Mouse (Mus musculus): Measurements from ENCODE around the gene Mvp. TPM values are rescaled to one million over a fixed set of nuclear protein-coding genes. Genes with fewer than 3 reads are reported as not detected.

Gene Mvp
- polyA plus RNA-seq, 1 experiment, result 15.1 TPM

- peaks cover 6% of the 10 kb centered on the region for H3K4me1 ChIP-seq (ENCODE audit: control insufficient read depth, insufficient read depth, low read length)
- peak overlapping the region; percentile 93 for H3K27ac ChIP-seq (ENCODE audit: control insufficient read depth, insufficient read depth, low read depth, low read length, poor library complexity)
- TF ChIP-seq CTCF (IDR thresholded peaks at IDR 0.05; ENCODE audit: control insufficient read depth, insufficient read depth, low read length) (no peak), POLR2A (IDR thresholded peaks at IDR 0.05; ENCODE audit: borderline replicate concordance, control insufficient read depth, low read depth, low read length) (peak; percentile 22; the same call in 1 of the 2 replicates)
- no peak overlapping the region for H3K4me3 ChIP-seq (replicated peaks; ENCODE audit: control insufficient read depth, low read depth, low read length)
- 66% methylated on average over 17 of the region's 17 CpGs for WGBS
Measured at GRCm38 (mm10) chr7:127009307-127010085, 4.9 kb downstream of the Mvp start.

- TF ChIP-seq POLR2A (IDR thresholded peaks at IDR 0.05; ENCODE audit: borderline replicate concordance, control insufficient read depth, low read depth, low read length), result no peak
- no peak for TF ChIP-seq CTCF (IDR thresholded peaks at IDR 0.05; ENCODE audit: control insufficient read depth, insufficient read depth, low read length)
- peaks cover 6% of the 10 kb centered on the region for H3K4me1 ChIP-seq (ENCODE audit: control insufficient read depth, insufficient read depth, low read length)
- peak overlapping the region; percentile 93 for H3K27ac ChIP-seq (ENCODE audit: control insufficient read depth, insufficient read depth, low read depth, low read length, poor library complexity)
- WGBS, result 22% methylated on average over 9 of the region's 9 CpGs
- H3K4me3 ChIP-seq (replicated peaks; ENCODE audit: control insufficient read depth, low read depth, low read length), result no peak overlapping the region
Measured at GRCm38 (mm10) chr7:127008239-127009019, 6.0 kb downstream of the Mvp start.

- Histone ChIP-seq H3K27ac (ENCODE audit: control insufficient read depth, insufficient read depth, low read depth, low read length, poor library complexity) (no peak overlapping the region), H3K4me3 (replicated peaks; ENCODE audit: control insufficient read depth, low read depth, low read length) (no peak overlapping the region), H3K4me1 (ENCODE audit: control insufficient read depth, insufficient read depth, low read length) (peaks cover 6% of the 10 kb centered on the region)
- TF ChIP-seq CTCF (IDR thresholded peaks at IDR 0.05; ENCODE audit: control insufficient read depth, insufficient read depth, low read length), result no peak
- TF ChIP-seq POLR2A (IDR thresholded peaks at IDR 0.05; ENCODE audit: borderline replicate concordance, control insufficient read depth, low read depth, low read length), result no peak
- 80% methylated on average over 6 of the region's 6 CpGs for WGBS
Measured at GRCm38 (mm10) chr7:127007313-127008024, 7.0 kb downstream of the Mvp start.

GRCm38 (mm10) chr7:127004122-127004875 lies 10.1 kb downstream of the Mvp start:
- H3K4me1 ChIP-seq (ENCODE audit: control insufficient read depth, insufficient read depth, low read length), result peaks cover 6% of the 10 kb centered on the region
- WGBS, result 81% methylated on average over 4 of the region's 4 CpGs
- TF ChIP-seq CTCF (IDR thresholded peaks at IDR 0.05; ENCODE audit: control insufficient read depth, insufficient read depth, low read length) (no peak), POLR2A (IDR thresholded peaks at IDR 0.05; ENCODE audit: borderline replicate concordance, control insufficient read depth, low read depth, low read length) (no peak)
- H3K4me3 ChIP-seq (replicated peaks; ENCODE audit: control insufficient read depth, low read depth, low read length), result no peak overlapping the region
- no peak overlapping the region for H3K27ac ChIP-seq (ENCODE audit: control insufficient read depth, insufficient read depth, low read depth, low read length, poor library complexity)

- H3K4me3 ChIP-seq (replicated peaks; ENCODE audit: control insufficient read depth, low read depth, low read length), result no peak overlapping the region
- 86% methylated on average over 5 of the region's 5 CpGs for WGBS
- TF ChIP-seq CTCF (IDR thresholded peaks at IDR 0.05; ENCODE audit: control insufficient read depth, insufficient read depth, low read length), result no peak
- no peak for TF ChIP-seq POLR2A (IDR thresholded peaks at IDR 0.05; ENCODE audit: borderline replicate concordance, control insufficient read depth, low read depth, low read length)
- H3K4me1 ChIP-seq (ENCODE audit: control insufficient read depth, insufficient read depth, low read length), result peaks cover 6% of the 10 kb centered on the region
- H3K27ac ChIP-seq (ENCODE audit: control insufficient read depth, insufficient read depth, low read depth, low read length, poor library complexity), result no peak overlapping the region
Measured at GRCm38 (mm10) chr7:127003620-127004019, 10.8 kb downstream of the Mvp start.

- no peaks in the 10 kb centered on the region for H3K4me1 ChIP-seq (ENCODE audit: control insufficient read depth, insufficient read depth, low read length)
- H3K4me3 ChIP-seq (replicated peaks; ENCODE audit: control insufficient read depth, low read depth, low read length), result no peak overlapping the region
- TF ChIP-seq CTCF (IDR thresholded peaks at IDR 0.05; ENCODE audit: control insufficient read depth, insufficient read depth, low read length) (no peak), POLR2A (IDR thresholded peaks at IDR 0.05; ENCODE audit: borderline replicate concordance, control insufficient read depth, low read depth, low read length) (no peak)
- no peak overlapping the region for H3K27ac ChIP-seq (ENCODE audit: control insufficient read depth, insufficient read depth, low read depth, low read length, poor library complexity)
- 72% methylated on average over 10 of the region's 10 CpGs for WGBS
Measured at GRCm38 (mm10) chr7:126999568-126999967, 14.9 kb downstream of the Mvp start.

- TF ChIP-seq POLR2A (IDR thresholded peaks at IDR 0.05; ENCODE audit: borderline replicate concordance, control insufficient read depth, low read depth, low read length) (no peak), CTCF (IDR thresholded peaks at IDR 0.05; ENCODE audit: control insufficient read depth, insufficient read depth, low read length) (no peak)
- Histone ChIP-seq H3K4me3 (replicated peaks; ENCODE audit: control insufficient read depth, low read depth, low read length) (no peak overlapping the region), H3K4me1 (ENCODE audit: control insufficient read depth, insufficient read depth, low read length) (no peaks in the 10 kb centered on the region), H3K27ac (ENCODE audit: control insufficient read depth, insufficient read depth, low read depth, low read length, poor library complexity) (no peak overlapping the region)
- WGBS, result 78% methylated on average over 4 of the region's 4 CpGs
Measured at GRCm38 (mm10) chr7:126996449-126996848, 18.0 kb downstream of the Mvp start.

All from bone marrow, adult 2 months (tissue).